Mouse (Mus musculus) myocyte (in vitro differentiated cells): Measurements from ENCODE around the gene Adprhl2.

Experiments used
- MAX ChIP-seq: IDR thresholded peaks from one replicate; pipeline ENCODE4 v1.6.1; 2011; ENCODE audit warnings: low read depth, mild to moderate bottlenecking, control low read depth
- MYOD1 ChIP-seq, 3 experiments: IDR thresholded peaks; one replicate each; pipeline ENCODE4 v1.6.1; 2011; ENCODE audit warnings: control low read depth in 2 of 3, low read depth in 2 of 3, mild to moderate bottlenecking in 2 of 3, moderate library complexity in 1 of 3; ENCODE audit not compliant: insufficient read length in 2 of 3, control insufficient read depth in 1 of 3

GRCm38 (mm10) chr4:126283582-126283981 is 37.9 kb downstream of the Adprhl2 start:
- no peak for TF ChIP-seq MYOD1 (IDR thresholded peaks at IDR 0.05; ENCODE audit: control insufficient read depth in 1 of 3, insufficient read length in 2 of 3, low read depth in 2 of 3)
- no peak for TF ChIP-seq MAX
